Mouse (Mus musculus) WW6 (cell line): Measurements from ENCODE around the gene Sec61a2.

Experiments used
- DNase-seq: peaks from one replicate; pipeline ENCODE4 v3.0.0-alpha.2; 2013; ENCODE audit warnings: low read depth, low spot score

Gene Sec61a2

DNA sequence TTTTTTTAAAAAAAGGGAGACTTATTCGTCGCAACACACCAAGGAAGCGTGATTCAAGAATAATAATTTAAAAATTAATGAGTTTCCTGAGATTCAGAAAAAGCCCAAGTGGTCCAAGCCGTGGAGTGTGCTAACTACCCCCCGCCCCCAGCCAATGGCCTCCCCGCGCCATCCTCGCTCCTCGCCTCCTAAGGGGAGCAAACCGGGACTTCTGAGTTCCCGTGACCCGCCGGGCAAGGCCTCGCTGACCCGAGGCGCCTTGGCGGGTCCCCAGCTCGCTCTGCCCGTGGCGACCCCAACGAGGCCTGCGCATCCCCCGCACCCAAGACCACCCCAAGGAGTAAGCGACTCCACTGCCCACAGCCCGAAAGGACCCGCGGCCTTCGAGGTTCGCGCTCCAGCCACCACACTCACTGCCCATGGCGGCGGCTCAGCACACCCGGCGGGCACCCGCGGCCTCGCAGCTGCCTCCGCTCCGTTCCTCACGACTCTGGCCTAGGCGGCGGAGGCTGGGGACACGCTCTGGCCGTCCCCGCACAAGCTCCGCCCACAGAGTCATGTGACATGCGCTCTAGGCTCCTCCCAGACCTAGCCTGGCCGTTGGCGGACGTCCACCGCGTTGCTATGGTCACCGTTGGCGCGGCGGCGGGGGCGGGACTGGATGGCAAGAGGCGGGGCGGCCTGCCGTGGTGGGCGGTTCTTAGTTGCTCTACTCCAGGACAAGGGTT is at the start of gene Sec61a2:
Gene Sec61a2 (minus strand): TSS at position 590 of the 728 bp plus-strand sequence.
- peak; percentile 91 for DNase-seq

- DNase-seq: no peak
Measured at GRCm38 (mm10) chr2:5943071-5943470, 47.8 kb upstream of the Sec61a2 start.

DNA sequence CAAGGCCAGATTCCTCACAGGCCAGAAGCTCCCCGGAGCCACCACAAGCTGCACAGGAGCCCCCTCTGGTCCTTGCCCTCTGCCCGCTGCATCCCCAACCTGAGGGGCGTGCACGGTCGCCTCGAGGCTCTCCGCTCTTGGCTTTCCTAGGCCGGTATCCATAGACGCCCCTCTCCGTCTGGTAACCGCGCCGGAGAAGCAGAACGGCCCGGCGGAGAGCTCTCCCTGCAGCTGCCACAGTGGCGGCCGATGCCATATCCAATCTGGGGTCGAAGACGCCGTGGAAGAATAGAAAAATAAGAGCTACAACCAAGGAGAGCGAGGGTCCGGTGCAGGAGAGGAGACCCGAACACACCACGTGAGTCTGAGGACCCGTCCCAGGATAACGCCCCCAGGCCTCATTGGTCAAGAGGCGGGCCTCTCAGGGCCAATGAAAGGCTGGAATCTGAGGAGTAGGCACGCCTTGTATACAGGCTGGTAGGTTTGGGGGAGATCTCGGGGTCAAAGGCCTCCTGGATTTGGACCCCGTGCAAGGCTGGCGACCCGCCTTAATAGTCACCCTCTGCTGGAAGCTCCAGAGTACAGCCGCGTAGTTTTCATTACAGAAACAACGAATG is 47.3 kb upstream of the Sec61a2 start, which contains the start of gene Dhtkd1:
Gene Dhtkd1 (minus strand): TSS at position 377 of the 617 bp plus-strand sequence.
- DNase-seq: no peak

DNA sequence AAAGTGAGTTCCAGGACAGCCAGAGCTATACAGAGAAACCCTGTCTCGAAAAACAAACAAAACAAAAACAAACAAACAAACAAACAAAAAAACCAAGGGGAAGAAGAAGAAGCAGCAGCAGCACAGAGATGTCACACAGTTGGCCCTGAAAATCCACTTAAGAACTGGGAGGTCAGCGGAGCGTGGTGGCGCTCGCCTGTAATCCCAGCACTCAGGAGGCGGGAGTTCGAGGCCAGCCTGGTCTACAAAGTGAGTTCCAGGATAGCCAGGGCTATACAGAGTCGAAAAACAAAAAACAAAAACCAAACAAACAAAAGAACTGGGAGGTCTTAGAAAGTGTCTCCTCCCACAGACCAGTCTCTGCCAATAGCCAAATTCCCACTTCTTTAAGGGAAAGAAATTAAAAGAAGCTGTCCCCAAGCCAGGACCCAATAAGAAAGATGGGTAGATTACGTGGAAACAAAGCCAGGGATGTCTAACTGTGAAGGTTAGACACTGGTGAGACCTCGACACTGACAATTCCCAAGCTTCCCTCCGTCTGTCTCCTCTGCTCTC is 46.7 kb upstream of the Sec61a2 start:
- no peak for DNase-seq

- DNase-seq: no peak
Measured at GRCm38 (mm10) chr2:5940936-5941335, 45.7 kb upstream of the Sec61a2 start.

- DNase-seq: no peak
Measured at GRCm38 (mm10) chr2:5939911-5940310, 44.7 kb upstream of the Sec61a2 start.

DNA sequence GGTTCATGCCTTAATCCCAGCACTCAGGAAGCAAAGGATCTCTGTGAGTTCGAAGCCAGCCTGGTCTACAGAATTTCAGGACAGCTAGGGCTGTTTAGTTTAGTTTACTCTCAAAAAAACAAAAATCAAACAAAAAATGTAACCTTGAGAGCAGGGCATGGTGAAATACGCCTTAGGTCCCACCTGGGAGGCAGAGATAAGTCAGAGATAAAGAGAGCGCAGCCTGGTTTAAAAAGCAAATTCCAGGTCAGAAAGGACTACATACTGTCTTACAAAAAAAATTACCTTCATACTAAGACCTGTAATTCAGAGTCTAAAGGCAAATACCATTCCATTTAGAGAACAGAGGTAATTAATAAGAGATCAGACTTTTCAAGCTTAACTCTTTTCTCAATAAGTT is 44.1 kb upstream of the Sec61a2 start:
- DNase-seq: no peak

DNA sequence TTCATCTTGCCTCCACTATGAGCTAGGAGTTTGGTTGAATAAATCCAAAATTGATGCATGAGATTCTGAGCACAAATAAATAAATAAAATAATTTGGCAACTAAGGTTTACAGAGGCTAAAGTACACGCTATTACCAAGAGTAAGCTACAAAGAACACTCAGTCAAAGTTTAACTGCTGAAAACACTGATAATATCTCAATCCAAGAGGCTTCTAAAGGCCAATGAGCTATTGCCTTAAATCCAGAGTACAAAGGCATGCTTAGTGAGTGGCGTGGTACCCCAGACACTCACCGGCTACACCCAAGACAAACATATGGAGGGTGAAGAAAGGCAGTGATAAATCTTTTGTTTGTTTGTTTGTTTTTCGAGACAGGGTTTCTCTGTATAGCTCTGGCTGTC is 41.3 kb upstream of the Sec61a2 start:
- no peak for DNase-seq

DNA sequence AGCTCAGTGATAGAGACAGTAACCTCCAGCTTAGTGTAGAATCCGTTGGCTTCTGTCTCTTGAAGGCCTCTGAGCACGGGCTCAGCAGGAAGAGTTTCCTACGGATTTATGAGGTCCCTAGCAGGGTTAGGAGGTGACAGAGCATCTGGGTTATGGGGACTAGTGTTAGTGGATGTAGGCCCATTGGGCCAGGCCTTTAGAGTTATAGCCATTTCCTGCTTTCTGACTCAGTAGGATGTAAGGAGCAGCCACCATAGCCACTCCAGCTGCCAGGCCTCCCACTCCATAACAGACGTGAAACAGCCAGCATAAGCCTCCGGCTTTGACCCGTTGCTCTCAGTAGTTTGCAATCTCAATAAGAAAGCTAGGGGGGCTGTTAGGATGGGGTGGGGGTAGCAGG is 40.8 kb upstream of the Sec61a2 start:
- no peak for DNase-seq

DNA sequence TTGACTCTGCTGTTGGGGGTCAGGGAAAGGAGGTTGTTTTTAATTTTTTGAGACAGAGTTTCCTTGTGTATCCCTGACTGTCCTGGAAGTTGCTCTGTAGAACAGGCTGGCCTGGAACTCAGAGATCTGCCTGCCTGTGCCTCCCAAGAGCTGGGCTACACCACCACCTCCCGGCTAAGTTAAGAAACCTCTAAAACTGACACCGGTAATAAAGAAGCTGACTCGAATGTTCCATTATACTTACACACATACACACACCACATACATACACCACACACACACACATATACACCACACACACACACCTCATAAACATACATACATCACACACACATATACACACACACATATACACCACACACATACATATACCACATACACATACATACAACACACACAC is 39.7 kb upstream of the Sec61a2 start:
- DNase-seq: no peak

- DNase-seq: no peak
Measured at GRCm38 (mm10) chr2:5931938-5932337, 36.7 kb upstream of the Sec61a2 start.

GRCm38 (mm10) chr2:5930291-5931054 is 35.2 kb upstream of the Sec61a2 start:
- no peak for DNase-seq

DNA sequence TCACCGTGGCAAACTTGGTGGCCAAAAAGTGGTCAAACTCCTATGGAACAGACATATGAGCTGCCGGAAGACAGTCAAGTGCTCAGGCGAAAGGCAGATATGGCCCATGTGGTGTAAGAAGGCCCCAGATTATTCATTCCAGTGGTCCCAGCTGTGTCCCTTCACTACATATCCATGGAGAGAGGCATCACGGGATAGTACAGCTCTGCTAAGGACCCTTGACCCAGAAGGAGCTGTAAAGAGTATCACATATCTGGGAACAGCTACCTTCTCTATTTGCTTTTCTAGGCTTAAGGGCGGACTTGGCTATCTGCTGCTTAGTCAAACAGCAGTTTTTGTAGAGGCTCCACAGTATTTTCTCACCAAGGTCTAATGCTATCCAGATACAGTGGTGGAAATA is 34.6 kb upstream of the Sec61a2 start:
- DNase-seq: no peak

DNA sequence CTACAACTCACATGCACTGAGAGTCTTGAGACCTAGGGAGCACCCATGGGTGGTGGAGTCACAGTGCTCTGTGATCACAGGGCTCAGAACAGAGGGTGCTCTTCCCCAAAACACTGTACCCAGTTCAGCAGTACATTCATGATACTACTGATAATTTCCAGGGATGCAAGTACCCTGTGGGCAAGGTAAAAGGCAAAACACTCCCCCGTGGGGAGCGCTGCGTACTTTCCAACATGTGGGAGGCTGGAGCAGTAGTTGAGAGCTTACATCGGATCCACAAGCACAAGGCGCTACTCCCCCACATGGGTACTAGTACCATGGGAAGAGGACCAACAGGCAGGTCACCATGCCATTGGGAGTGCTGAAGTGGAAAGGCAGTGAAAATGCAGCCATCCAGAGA is 32.2 kb upstream of the Sec61a2 start:
- DNase-seq: no peak

DNA sequence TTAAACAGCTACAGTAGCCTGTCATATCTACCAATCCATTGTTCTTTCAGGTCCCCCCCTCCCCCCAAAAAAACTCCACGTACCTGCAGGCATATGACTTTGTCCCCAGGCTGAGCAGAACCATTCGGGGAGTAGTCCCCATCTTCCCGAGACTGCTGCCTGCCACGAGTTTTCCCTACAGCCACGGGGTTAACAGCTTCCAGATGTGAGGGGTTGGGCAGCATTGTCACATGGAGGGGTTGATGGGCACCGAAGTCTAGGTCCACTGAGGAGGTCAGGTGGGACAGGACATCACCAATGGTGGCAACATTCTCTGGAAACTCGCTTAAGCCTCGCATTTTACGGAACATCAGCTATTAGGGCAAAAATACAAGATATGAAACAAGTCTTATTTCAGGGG is 28.6 kb upstream of the Sec61a2 start:
- DNase-seq: no peak

DNA sequence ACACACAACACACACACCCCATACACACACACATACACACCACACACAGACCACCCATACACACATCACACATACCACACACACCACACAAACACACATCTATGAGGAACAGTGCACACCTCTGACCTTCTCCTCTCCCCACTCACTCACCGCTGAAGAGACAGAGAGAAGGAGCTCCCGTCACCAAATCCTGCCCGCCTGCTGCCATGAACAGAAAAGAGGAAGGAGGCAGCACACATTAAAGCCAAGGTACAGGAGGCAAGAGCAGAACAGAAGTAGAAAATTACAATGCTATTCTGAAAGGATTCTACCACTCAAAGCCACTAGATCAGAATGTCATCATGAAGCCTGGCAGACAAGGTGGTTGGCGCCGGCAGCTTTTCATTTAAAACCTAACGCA is 27.6 kb upstream of the Sec61a2 start:
- DNase-seq: no peak

DNA sequence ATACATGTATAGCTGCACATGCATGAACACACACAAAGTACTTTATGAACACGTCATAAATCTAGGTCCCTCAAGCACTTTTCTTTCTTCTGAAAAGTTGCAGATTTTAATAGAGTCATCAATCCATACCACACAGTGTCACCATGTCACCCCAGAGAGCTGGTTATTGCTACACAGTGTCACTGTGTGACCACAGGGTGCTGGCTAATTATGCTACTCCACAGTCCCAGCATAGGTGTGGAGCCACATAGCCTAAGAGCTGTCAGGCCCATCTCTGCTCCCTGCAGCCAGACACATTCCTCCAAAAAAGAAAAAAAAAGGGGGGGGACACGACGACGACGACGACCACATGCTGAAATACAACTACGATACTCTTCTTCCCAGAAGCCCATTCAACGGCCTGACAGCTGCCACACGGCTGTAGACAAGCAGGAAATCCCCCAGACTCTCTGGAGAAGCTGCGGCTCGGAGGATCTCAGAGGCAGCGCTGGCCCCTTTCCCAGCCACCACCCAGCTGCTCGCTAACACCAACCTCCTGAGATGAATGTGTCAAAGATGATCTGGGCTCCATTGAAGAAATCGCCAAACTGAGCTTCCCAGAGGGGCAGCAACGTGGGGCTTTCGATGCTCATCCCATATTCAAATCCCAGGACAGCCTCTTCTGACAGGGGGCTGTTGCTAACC is 16.2 kb upstream of the Sec61a2 start:
- DNase-seq: no peak

DNA sequence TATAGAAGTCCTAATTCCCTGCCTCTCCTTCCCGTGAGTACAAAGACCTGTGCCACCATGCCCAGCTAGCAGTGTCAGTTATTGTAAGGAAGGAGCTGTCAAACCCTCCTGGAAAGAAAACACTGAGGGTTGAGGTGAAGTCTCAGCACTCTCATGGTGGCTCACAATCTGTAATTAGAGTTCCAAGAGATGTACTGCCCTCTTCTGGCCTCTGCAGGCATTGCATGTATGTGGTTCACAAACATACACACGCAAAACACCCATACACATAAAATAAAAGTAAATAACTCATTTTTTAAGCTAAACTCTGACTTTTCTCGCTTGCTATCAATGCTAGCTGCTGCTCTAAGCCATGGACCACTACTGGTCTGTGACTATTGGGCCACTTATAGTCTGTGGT is 11.4 kb upstream of the Sec61a2 start:
- peak; percentile 29 for DNase-seq

DNA sequence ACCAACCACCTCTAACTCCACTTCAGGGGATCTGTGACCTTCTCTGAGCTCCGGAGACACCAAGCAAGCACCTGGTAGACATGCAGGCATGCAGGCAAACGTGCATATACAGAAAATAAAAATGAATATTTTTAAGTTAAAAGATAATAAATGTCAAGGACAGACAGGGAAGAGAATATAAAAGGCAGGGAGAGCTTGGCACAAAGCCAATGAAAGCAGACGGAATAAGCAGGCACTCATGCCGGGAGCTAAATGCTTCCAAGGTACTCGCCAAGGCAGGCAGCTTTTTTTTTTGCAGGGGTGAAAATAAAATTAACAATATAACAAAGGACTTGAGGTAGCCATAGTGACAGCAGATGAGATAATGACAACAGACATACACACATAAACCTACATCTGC is 10.9 kb upstream of the Sec61a2 start:
- DNase-seq: no peak

DNA sequence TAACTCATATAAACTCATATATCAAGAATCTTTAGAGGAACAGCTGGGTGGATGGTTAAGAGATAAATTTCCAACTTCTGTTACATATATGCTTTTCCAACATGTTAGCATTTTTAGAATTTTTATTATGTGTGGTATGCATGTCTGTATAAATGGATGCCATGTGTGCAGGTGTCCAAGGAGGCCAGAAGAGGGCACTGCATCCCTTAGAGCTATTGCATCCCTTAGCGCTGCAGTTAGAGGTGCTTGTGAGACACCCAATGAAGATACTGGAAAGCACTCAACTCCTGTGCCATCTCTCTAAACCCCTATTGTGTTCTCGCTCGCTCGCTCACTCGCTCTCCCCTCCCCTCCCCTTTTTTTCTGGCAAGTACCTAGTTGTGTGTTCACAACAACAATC is 4.9 kb upstream of the Sec61a2 start:
- DNase-seq: no peak

GRCm38 (mm10) chr2:5894296-5894695 is 936 bp downstream of the Sec61a2 start:
- DNase-seq: no peak

DNA sequence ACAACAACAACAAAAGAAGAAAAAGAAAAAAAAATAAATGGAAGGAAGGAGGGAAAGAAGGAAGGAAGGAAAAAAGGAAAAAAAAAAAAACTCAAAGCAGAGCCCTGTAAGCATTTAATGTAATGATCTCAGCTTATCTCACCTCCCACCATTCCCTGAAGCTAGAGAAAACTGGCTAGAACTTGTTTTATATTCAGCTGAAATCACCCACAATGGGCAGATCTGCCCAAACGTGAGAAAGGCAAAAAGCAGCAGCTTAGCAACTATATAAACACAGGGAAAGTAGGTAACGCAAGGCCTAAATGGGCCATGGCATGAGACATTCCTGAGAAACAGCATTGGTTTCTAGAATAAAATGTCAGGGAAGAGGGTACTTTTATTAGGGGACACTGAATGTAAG is 5.8 kb downstream of the Sec61a2 start:
- DNase-seq: no peak
